Mouse (Mus musculus): ENCODE data around the gene Gm21773. TPM values are rescaled to one million over a fixed set of nuclear protein-coding genes. Genes with fewer than 3 reads are reported as not detected.

The Gm21773 gene
- not detected in 2 replicates for polyA plus RNA-seq (2015; fragmentation: Nextera tagmentation; extraction: Ambion mirVana)

GRCm38 (mm10) chrY:25309260-25309659 lies at the start of gene Gm21773:
TSS of gene Gm21773 (minus strand) at chrY:25309360.

Data from adrenal gland, postnatal 0 days (tissue).